Mouse (Mus musculus): Measurements from ENCODE around the gene Atp6ap1l.
"Not testable (repeated sequence)": the region's sequence is repeated elsewhere in the genome, so short reads cannot be mapped to it uniquely, and the experiment has no call there.

Atp6ap1l gene

DNA sequence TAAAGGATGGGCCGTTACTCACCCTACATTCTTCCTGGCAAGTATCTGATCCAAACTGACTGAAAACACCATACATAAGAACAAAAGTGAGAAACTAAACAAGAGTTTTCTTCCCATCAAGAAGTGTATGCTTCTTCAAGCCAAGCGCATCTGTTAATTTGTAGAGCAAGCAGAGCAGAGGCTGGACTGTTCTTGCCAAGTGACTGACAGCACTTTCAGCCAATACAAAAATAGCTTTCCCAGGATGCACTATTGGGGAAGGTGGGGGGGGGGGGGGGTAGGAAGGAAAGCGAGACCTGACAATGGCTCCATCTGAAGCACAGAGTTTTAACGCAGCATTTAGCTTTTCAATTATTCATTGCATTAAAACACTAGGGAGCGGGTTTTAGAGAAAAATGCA lies at the start of gene Atp6ap1l:
Atp6ap1l (minus strand) TSS at position 180 of the 400 bp plus-strand sequence.
- no peak for DNase-seq (ENCODE audit: low read depth in 2 of 2, low spot score in 2 of 2)

DNA sequence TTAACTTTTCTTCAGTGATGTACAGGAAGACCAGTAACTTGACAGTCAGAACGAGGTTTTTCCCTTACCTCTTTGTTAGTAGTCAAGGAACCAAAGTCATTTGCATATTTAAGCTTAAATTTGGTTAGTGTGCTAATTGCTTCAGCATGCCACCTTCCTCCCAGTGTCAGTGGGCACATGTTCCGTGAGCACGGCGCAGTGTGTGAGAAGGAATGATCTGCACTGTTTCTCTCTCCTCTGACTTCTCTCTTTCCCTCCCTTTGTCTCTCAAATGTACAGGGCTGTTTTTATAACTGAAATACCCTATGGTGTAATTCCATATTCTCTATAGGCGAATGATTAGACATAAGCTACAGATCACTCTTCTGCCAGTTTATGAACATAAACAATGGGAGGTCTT lies 34.4 kb upstream of the Atp6ap1l start:
- no peak for DNase-seq (ENCODE audit: low read depth in 2 of 2, low spot score in 2 of 2)

DNA sequence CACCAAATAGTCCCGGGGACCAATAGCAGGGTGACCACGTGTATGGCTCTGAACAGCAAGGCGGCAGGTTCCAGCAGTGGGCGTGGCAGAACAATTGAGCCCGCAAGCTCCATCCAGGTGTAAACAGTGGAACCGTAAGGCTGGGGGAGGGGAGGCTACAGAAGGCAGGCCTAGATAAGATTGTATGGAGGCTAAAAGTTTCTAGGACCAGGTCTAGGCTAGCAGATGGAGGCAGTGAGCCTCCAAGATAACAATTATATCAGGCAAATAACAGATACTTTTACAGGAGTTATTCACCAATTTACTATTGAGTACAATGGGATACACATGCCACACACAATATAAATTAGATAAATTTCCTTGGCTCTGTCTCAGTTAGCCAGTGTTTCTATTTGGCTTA lies 34.0 kb upstream of the Atp6ap1l start:
- no peak for DNase-seq (ENCODE audit: low read depth in 2 of 2, low spot score in 2 of 2)

DNA sequence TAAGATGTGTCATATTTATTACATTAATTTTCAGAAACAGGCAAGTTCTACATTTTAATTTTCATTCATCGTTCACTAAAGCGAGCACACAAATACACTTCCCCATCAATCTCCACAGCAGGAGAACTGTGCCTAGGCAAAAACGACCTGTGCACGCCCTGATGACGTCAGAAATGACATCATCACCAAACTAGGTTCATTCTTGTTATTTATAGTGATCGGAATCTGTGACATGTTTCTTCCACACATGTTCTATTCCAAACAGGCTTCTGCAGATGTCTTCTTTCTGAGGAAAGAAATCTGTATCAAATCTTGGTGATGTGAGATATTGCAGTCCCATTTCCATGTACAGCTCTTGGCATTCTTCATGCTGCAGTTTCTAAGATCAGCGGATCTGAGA lies 30.7 kb upstream of the Atp6ap1l start:
- no peak for DNase-seq (ENCODE audit: low read depth in 2 of 2, low spot score in 2 of 2)

DNA sequence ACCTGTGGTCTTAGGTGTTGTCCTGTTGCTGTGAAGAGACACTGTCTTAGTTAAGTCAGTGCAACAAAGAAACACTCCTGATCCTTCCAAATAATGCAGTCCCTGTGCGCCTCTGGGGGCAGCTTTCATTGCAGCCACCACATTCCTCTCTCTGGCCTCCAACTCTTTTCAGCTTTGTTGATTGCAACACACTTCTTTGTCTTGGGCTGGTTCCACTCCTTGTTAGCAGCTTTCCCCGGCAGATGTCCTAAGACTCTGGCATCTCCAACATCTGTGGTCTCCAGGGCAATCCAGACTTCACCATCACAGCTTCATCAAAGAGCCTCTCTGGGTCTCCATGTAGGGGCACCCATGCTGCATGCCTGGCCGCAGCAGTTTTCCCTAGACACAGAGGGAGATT lies 28.1 kb upstream of the Atp6ap1l start:
- no peak for DNase-seq (ENCODE audit: low read depth in 2 of 2, low spot score in 2 of 2)

DNA sequence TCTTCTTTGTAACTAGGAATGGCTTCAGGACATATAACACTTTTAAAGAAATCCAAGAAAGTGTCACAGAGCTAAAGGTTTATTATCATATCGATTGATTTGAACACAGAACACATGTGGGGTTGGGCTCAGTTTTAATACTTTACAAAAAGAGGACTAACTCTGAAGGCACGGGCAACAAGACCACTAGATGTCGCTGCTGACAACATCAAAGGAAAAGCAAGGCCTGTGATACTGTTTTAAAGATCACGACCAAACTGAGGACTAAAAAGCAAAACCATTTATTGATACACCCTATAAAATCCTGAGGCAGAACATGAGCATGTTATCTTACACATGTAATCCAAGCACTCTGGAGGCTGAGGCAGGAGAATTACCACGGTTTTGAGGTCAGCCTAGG lies 24.7 kb upstream of the Atp6ap1l start:
- DNase-seq (ENCODE audit: low read depth in 2 of 2, low spot score in 2 of 2): peak; percentile 61 to 76

DNA sequence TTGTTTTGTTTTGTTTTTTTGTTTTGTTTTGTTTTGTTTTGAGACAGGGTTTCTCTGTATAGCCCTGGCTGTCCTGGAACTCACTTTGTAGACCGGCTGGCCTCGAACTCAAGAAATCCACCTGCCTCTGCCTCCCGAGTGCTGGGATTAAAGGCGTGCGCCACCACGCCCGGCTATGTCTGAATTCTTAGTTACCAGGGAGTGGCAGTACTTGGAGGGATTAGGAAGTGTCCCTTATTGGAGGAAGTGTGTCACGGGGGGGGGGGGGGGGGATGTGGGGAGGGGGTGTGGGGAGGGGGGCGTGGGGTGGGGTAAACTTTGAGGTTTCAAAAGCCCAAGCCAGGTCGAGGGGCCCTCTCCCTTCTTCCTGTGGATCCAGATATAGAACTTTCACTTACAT lies 23.1 kb upstream of the Atp6ap1l start:
- DNase-seq (ENCODE audit: low read depth in 2 of 2, low spot score in 2 of 2): not testable (repeated sequence)

DNA sequence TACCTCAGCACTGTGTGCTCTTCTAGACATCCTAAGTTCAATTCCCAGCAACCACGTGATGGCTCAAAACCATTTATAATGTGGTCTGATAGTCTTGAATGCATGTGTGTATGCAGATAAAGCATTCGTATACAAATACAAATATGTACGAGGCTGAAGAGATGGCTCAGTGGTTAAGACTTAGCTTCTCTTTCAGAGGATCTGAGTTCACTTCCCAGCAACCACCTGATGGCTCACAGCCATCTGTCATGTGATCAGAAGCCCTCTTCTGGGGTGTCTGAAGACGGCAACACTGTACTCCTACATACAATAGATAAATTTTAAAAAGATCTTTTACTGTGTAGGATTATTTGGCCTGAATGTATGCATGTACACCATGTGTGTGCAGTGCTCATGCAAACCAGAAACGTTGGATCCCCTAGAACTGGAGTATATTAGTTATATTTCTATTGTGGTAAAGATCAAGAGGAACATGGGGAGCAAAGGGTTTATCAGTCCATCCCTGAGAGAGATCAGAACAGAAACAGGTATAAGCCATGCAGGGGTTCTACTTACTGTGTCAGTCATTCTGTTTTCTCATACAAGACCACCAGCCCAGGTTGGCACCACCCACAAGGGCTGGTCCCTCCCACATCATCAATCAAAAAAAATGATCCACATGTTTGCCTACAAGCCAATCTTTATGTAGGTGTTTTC lies 21.9 kb upstream of the Atp6ap1l start:
- no peak for DNase-seq (ENCODE audit: low read depth in 2 of 2, low spot score in 2 of 2)

DNA sequence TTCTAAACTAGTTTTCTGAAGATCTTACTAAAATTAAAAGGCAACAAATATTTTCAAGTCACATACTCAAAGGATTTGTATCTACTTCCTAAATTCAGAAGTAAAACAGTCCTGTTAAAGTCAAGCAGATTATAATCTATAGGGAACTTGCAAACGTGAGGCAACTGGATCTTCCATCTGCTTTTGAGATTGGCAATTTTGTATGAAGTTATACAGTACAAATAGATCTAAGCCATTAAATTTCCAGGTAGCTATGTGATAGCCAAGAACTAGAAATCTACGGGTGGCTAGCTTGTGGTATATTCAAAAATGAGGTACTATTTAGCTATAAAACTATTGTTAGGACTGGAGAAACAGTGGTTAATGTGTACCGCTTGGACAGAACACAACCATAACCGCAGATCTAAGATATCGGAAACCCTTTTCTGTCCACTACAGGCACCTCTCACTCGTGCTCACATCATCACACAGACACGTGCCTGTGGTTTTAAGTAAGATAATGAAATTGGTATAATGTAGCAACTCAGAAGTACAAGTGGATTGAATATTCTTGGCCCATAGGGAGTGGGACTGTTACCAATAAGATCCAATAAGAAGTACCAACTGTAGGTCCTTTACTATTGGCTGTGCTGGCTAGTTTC lies 21.1 kb upstream of the Atp6ap1l start:
- no peak for DNase-seq (ENCODE audit: low read depth in 2 of 2, low spot score in 2 of 2)

DNA sequence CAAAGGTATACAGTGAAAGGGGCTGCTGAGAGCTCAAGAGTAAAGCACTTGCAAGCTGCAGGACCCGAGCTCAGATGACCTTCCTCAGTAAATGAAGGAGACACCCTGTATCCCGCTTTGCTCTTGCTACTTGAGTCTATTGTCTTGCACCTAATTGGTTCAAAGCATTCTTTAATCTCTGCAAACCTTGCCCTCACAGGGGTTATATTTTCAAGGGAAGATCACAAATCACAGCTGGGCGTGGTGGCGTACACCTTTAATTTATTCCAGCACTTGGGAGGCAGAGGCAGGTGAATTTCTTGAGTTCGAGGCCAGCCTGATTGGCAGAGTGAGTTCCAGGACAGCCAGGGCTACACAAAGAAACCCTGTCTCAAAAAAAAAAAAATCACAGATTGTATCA lies 20.0 kb upstream of the Atp6ap1l start:
- DNase-seq (ENCODE audit: low read depth in 2 of 2, low spot score in 2 of 2): no peak

DNA sequence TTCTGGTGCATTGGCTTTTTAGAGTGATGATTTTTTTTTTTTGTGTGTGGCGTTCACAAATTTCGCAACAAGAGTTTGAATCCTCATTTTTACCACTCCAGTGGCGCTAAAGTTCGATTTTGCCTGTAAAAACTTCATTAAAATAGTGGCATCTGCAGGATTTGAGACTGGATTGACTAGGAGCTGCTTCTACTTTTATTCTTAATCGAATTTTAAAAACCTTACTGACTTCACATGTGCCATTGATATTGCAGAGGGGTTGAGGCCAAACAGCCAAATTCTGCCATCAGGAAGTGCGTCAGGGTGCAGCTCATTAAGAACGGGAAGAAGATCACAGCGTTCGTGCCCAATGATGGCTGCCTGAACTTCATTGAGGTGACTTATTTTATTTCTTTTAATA lies 18.9 kb upstream of the Atp6ap1l start:
- no peak for DNase-seq (ENCODE audit: low read depth in 2 of 2, low spot score in 2 of 2)

DNA sequence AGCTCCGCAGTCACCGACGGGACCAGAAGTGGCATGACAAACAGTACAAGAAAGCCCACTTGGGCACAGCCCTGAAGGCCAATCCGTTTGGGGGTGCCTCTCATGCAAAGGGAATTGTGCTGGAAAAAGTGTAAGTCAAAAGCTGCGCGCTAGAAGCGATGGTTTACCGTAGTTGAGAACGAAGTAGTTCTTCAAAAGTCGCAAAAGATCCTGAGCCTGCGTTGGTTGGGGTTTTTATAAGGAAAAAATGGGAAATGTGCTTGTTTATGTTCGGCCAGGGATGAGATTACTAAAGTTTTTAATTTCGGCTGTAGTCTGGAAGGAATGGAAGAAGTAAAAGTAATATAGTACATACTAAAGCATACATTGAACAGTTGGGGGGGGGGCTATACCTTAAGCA lies 18.5 kb upstream of the Atp6ap1l start:
- DNase-seq (ENCODE audit: low read depth in 2 of 2, low spot score in 2 of 2): not testable (repeated sequence)

DNA sequence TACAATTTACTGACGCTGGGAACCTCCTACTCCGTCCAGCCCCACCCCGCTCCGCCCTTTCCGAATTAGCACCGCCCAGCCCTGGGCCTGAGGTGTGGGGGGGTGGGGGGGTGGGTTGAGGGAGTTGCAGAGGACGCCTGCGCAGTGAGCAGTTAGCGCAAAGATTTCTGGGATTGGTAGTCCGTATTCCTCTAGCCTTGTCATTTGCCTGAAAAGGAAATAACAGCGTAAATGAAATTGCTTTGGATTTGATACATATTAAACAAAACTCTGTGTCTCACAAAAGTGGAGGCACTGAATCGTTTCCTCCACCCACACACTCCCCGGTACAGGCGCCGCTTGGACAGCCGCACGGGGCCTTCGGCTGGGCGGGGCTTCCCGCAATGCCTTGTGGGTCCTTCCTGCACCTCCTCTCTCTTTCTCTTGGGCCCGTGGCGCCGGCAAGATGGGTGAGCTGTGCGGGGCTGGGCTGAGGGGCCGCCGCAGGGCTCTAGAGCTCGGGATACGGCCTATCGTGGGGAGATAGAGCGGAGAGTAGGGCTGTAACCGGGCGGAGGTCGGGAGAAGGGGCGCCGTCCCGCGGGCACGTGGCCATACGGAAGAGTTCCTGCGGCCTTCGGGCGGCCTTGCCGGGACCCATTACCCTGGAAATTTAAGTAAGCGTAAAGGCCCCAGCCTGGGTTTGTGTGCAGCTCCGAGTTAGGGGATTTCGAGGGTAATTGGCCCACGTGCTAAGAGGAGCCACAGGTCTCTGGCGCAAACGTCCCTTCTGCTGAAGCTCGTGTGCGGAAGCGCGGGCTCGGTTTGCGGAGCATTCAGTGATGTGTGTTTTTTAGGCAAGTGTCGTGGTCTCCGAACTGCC lies 17.8 kb upstream of the Atp6ap1l start, which contains the start of gene Rps23:
Rps23 (plus strand) TSS at position 208 of the 862 bp plus-strand sequence.
- peak; percentile 87 to 91 for DNase-seq (ENCODE audit: low read depth in 2 of 2, low spot score in 2 of 2)

DNA sequence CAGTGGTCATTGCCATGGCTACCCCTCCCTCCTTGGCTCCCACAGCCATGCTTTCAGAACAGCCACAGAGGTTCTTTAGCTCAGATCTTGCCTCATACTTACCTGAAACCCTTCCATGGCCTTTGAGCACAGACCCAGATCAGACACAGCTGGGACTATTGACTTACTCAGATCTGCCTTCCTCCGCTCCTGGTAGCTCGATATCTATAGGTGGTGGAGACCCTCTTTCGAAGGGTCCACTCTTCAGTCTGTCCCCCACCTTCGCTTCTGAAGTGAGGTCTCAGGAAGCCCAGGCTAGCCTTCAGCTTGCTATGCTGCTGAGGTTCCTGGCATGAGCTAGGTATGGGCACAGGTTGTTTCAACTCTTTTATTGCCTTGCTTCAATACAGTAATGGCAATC lies 9.6 kb upstream of the Atp6ap1l start:
- no peak for DNase-seq (ENCODE audit: low read depth in 2 of 2, low spot score in 2 of 2)

DNA sequence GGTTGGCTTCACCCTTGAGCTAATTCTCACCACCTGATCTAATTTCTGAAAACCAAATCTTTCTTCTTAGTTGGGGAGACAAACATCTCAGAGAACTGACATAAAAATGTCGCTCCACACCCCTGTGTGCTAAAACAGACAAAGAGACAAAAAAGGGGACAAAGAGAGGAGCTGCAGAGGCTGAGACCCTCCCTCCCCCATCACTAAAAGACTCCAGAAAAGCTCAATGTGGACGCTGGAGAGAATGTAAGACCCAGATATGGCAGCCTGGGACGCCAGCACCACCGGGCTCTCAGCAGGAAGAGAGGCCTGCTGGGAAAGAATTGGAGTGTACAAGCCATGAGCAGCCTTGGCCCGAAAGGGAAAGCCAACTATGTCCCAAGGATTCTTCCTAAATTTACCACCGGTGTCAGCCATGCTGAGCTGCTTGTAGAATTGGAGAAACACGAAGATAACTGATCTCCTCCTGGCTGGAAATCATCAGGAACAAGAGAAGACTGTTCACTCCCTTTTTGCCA lies 8.6 kb upstream of the Atp6ap1l start:
- no peak for DNase-seq (ENCODE audit: low read depth in 2 of 2, low spot score in 2 of 2)

DNA sequence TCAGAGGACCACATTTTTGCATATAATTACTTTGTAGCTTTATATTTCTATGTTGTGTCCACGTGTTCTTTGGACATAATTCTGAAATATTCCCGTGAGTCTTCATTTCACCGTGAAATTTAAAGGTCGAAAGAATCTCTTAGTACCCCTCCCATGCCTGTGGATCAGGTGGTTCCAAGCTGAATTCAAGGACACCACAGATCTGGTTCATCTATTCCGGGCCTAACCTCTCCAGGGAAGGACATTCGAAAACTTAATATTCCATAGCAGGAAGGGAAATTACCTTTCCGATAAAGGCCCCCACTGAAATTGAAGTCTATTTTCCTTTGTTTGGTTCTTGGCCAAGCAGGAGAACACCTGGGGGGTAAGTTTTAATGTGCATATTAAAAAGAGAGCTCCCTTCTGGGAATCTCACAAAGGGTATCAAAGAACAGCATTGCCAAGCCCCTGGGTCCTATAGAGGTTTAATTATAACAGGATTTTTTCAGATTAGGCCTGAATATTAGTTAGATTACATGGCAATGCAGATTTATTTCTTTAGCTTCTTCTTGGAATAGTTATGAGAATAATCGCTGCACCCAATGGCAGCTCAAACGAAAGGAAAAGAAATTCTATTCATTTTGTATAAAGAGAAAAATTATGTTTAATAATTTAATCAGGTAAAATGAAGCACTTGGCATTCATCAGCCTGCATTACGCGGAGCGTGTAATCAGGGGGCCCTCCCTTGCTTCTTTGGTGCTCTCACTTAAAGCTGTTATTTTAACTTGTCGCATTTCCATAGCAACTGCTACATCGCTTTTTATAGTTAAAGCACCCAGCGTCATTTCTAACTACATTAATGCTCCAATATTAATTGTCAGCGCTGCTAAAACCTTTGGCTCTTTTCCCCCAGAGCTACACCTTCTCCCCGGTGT lies 7.9 kb upstream of the Atp6ap1l start:
- DNase-seq (ENCODE audit: low read depth in 2 of 2, low spot score in 2 of 2): no peak

DNA sequence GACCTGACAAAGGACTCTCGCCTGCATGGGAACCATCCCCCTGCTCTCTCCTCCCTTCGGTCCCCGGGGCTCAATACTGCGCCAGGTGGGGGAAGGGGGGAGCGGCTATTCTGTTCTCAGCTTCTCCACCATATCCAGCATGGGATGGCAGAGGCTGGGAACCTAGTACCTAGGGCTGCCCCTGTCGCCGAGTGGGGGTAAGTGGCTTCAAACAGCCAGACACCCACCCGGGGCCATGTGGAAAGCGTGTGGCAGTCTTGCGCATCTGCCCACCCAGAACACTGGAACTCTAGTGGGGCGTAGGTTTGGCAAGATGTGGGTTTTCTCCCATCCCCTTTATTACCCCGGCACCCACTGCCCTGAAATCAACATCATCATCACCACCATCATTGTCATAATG lies 2.2 kb upstream of the Atp6ap1l start:
- DNase-seq (ENCODE audit: low read depth in 2 of 2, low spot score in 2 of 2): no peak

DNA sequence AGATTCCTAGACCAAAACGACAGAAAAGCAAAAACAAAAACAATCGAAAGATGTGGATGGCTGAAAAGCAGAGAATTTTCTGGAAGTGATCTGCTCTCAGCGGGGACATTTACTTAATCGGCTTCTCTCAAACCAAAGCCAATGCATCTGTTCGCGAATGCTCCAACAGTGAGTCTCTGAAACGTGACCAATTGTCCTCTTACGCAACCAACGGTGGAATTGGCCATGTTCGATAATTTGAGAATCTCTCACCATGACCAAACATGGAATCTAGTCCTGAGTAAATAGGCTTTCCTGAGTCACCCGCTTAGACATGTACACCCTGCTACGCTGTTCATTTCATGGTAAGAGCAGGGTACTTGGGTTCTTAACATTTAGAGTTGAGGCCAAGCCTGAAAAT lies 8.3 kb downstream of the Atp6ap1l start:
- no peak for DNase-seq (ENCODE audit: low read depth in 2 of 2, low spot score in 2 of 2)

DNA sequence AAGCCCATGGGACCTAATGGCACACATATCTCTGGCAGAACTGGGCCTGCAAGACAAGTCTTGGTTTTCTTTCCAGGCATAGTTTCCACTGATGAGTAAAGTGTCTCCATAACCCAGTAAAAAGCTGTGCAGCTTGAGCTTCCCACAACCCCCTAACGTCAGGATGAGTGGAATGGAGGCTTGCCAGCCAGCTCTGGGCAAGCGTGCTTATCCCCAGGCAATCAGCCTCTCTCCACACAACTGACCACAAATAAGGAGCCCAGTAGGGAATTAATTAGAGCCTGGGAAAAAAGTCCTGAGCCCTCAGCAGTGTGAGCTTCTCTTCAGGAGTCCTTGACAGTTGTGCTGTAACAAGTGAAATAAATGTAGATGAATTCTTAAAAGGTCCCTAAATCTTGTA lies 9.1 kb downstream of the Atp6ap1l start:
- no peak for DNase-seq (ENCODE audit: low read depth in 2 of 2, low spot score in 2 of 2)

DNA sequence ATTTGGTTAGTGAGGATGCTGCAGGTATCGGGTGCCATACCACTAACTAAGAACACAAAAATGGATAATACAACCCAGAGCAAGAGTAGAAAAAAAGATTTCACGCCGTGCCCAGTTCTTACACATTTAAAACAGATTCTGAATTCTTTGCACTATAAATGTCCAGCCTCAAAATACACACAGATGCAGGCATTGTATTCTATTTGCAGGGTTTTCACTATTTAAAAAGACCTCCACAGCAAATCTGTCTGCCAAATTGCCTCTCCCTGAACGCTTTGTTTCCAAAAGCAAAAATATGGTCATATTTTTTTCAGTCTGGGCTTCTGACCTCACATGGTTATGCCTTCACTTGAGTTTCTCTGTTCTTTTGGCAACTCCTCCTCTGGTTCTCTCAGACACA lies 10.3 kb downstream of the Atp6ap1l start:
- no peak for DNase-seq (ENCODE audit: low read depth in 2 of 2, low spot score in 2 of 2)

DNA sequence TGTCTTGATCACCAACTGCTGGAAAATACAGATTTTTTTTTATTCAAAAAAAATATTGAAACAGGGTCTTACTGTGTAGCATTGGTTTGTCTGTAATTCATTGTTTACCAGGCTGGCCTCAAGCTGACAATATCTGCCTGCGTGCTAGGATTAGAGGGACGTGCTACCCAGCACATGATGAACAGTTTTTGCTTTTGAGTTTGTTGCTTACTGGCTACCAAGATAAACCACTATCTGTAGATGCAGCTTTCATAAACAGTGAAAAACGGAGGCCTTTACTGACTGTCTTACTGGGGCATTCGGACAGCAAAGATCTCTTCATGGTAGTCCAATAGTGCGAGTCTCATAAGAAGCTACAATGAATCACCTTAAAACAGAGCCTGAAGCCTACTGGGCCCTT lies 15.0 kb downstream of the Atp6ap1l start:
- no peak for DNase-seq (ENCODE audit: low read depth in 2 of 2, low spot score in 2 of 2)
